In the genomic region with DNA sequence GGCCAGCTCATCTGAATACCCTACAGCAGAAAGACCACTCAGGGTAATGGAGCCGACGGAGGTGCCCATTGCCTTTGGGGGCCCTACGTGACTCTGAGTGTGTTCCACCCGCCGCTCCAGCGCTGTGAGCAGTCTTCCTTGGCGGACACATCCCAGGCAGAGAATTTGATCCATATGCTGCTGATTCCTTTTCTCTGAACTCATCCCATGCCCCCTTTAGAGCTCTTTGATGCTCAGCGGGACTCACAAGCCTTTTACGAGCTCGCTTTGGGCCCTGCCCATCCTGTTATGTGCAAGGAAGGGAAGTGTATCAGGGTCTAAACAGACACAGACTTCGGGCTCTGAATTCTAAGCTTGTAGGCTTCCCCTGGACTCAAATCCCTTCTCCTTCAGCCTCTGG, we compare ENCODE assay signal across 20 mouse cellular contexts.
A peak's percentile ranks its signal among the peaks of the same experiment; 100 is the strongest.
DNase-seq lines count a peak whose midpoint lies in the region; ATAC-seq lines count a peak whose summit lies in the region.
"Had no signal": no experiment of that assay in that cellular context is flagged by ENCODE, and none has a peak within 500 bp of the region (broad histone marks: within the 10 kb centered on the region; RNA-seq: fewer than 3 reads in every experiment).

No protein-coding gene starts in this region.

- DNase-seq in embryo, embryonic 11 days: peak; percentile 29
- DNase-seq in embryo, embryonic 10.5 days (ENCODE audit: low spot score): no peak
- DNase-seq in midbrain, embryonic 10.5 days (ENCODE audit: low spot score): peak; percentile 19
- DNase-seq in mesoderm, embryonic 11.5 days (ENCODE audit: low read depth, low spot score): peak; percentile 23
- no peak for DNase-seq in layer of hippocampus, adult 11-12 months (ENCODE audit: low spot score)
- DNase-seq in ovary, adult 18-20 months (ENCODE audit: low spot score): no peak
- DNase-seq: adrenal gland, adult 8-10 months; cerebellum, adult 18-20 months; heart, postnatal 4 days; kidney, adult 2 months; kidney, postnatal 4 days; liver; lung, adult 2 months; thymus, postnatal 25 days had no signal

- 51% methylated on average over 11 of the region's 11 CpGs for WGBS in midbrain, embryonic 10.5 days
- WGBS in midbrain, embryonic 13.5 days: 49% methylated on average over 11 of the region's 11 CpGs
- WGBS in embryonic facial prominence, embryonic 13.5 days: 26% methylated on average over 11 of the region's 11 CpGs

- H3K36me3 ChIP-seq in midbrain, embryonic 10.5 days: no peaks in the 10 kb centered on the region
- H3K36me3 ChIP-seq in midbrain, embryonic 13.5 days: no peaks in the 10 kb centered on the region
- H3K36me3 ChIP-seq in embryonic facial prominence, embryonic 13.5 days: no peaks in the 10 kb centered on the region
- H3K36me3 ChIP-seq: heart, embryonic 12.5 days had no signal

- no peak overlapping the region for H3K4me3 ChIP-seq in midbrain, embryonic 10.5 days
- no peak overlapping the region for H3K4me3 ChIP-seq in midbrain, embryonic 13.5 days (replicated peaks)
- H3K4me3 ChIP-seq in embryonic facial prominence, embryonic 13.5 days: no peak overlapping the region
- H3K4me3 ChIP-seq: heart, embryonic 12.5 days had no signal

- no peaks in the 10 kb centered on the region for H3K9me3 ChIP-seq in midbrain, embryonic 10.5 days (replicated peaks)
- no peaks in the 10 kb centered on the region for H3K9me3 ChIP-seq in midbrain, embryonic 13.5 days
- no peaks in the 10 kb centered on the region for H3K9me3 ChIP-seq in embryonic facial prominence, embryonic 13.5 days
- H3K9me3 ChIP-seq: heart, embryonic 12.5 days had no signal

- ATAC-seq in midbrain, embryonic 13.5 days: no peak
- ATAC-seq in embryonic facial prominence, embryonic 13.5 days (ENCODE audit: insufficient number of reproducible peaks, insufficient read depth, low FRiP score, low TSS enrichment, low read depth): no peak

- no peaks in the 10 kb centered on the region for H3K27me3 ChIP-seq in midbrain, embryonic 10.5 days (ENCODE audit: low read depth, poor library complexity, severe bottlenecking)
- no peaks in the 10 kb centered on the region for H3K27me3 ChIP-seq in midbrain, embryonic 13.5 days
- H3K27me3 ChIP-seq in embryonic facial prominence, embryonic 13.5 days: no peaks in the 10 kb centered on the region
- H3K27me3 ChIP-seq: CH12.LX; heart, embryonic 12.5 days had no signal

- peak overlapping the region; percentile 46 for H3K27ac ChIP-seq in midbrain, embryonic 10.5 days (replicated peaks)
- no peak overlapping the region; the same call in 1 of the 2 replicates for H3K27ac ChIP-seq in midbrain, embryonic 13.5 days
- peak overlapping the region; percentile 62 for H3K27ac ChIP-seq in embryonic facial prominence, embryonic 13.5 days
- H3K27ac ChIP-seq: macrophage; stomach, postnatal 0 days had no signal

- H3K4me1 ChIP-seq in midbrain, embryonic 10.5 days: peaks cover 9% of the 10 kb centered on the region
- H3K4me1 ChIP-seq in midbrain, embryonic 13.5 days (replicated peaks): no peaks in the 10 kb centered on the region
- H3K4me1 ChIP-seq in embryonic facial prominence, embryonic 13.5 days: peaks cover 16% of the 10 kb centered on the region
- H3K4me1 ChIP-seq: heart, embryonic 12.5 days had no signal

- no peak overlapping the region for H3K9ac ChIP-seq in midbrain, embryonic 13.5 days (replicated peaks)
- H3K9ac ChIP-seq in embryonic facial prominence, embryonic 13.5 days: peak overlapping the region; percentile 16; the same call in 1 of the 2 replicates
- H3K9ac ChIP-seq: heart, embryonic 12.5 days had no signal

- no peak overlapping the region for H3K4me2 ChIP-seq in midbrain, embryonic 13.5 days (replicated peaks)
- no peak overlapping the region; the same call in 1 of the 2 replicates for H3K4me2 ChIP-seq in embryonic facial prominence, embryonic 13.5 days
- H3K4me2 ChIP-seq: heart, embryonic 12.5 days had no signal

Comparison
In these comparisons a context has a peak if more than half of its experiments do, and no peak if none do; other contexts are left out.
1. DNase-seq: peak in embryo, embryonic 11 days (single experiment), midbrain, embryonic 10.5 days (single experiment) and mesoderm, embryonic 11.5 days (single experiment); none in embryo, embryonic 10.5 days (single experiment), layer of hippocampus, adult 11-12 months (single experiment) and ovary, adult 18-20 months (single experiment).